Comparison of ENCODE assay signal across 8 mouse cellular contexts in genomic region chr2:109891471-109891870, GRCm38 (mm10). TPM values are rescaled to one million over a fixed set of nuclear protein-coding genes. Genes with fewer than 3 reads are reported as not detected.
A peak's percentile ranks its signal among the peaks of the same experiment; 100 is the strongest.
DNase-seq lines count a peak whose midpoint lies in the region; ATAC-seq and TF ChIP-seq lines count a peak whose summit lies in the region.

No protein-coding gene starts in this region.

- peaks cover 23% of the 10 kb centered on the region for H3K36me3 ChIP-seq in intestine, embryonic 14.5 days (ENCODE audit: control insufficient read depth, insufficient read depth, low read length)
- peaks cover 21% of the 10 kb centered on the region for H3K36me3 ChIP-seq in midbrain, embryonic 14.5 days (ENCODE audit: control insufficient read depth, insufficient read depth, low read length)

- no peaks in the 10 kb centered on the region for H3K27me3 ChIP-seq in intestine, embryonic 14.5 days (replicated peaks; ENCODE audit: control insufficient read depth, insufficient read depth, low read length)
- H3K27me3 ChIP-seq in midbrain, embryonic 14.5 days (ENCODE audit: control insufficient read depth, insufficient read depth, low read length), result no peaks in the 10 kb centered on the region

- H3K4me3 ChIP-seq in left cerebral cortex, adult 2 months, result peak overlapping the region; percentile 97
- peak overlapping the region; percentile 76 for H3K4me3 ChIP-seq in brown adipose tissue, adult 24 weeks (ENCODE audit: insufficient read depth, low read depth, low read length)
- peak overlapping the region; percentile 98 for H3K4me3 ChIP-seq in intestine, embryonic 14.5 days (ENCODE audit: low read depth, low read length)
- H3K4me3 ChIP-seq in midbrain, embryonic 14.5 days (replicated peaks; ENCODE audit: low read depth, low read length), result peak overlapping the region; percentile 90

- peak overlapping the region; percentile 85; the same call in 1 of the 2 replicates for H3K27ac ChIP-seq in left cerebral cortex, adult 2 months
- peak overlapping the region; percentile 69 for H3K27ac ChIP-seq in brown adipose tissue, adult 24 weeks (replicated peaks; ENCODE audit: low read depth, low read length)
- H3K27ac ChIP-seq in intestine, embryonic 14.5 days (ENCODE audit: low read depth), result peak overlapping the region; percentile 84
- peak overlapping the region; percentile 91 for H3K27ac ChIP-seq in midbrain, embryonic 14.5 days (replicated peaks; ENCODE audit: low read depth, low read length)

- 0 out of 2 replicates have a peak, but pooled peaks cover 5% of the 10 kb centered on the region for H3K9me3 ChIP-seq in intestine, embryonic 14.5 days (ENCODE audit: control insufficient read depth, low read length)
- H3K9me3 ChIP-seq in midbrain, embryonic 14.5 days (ENCODE audit: control insufficient read depth, low read length), result no peaks in the 10 kb centered on the region; the same call in 1 of the 2 replicates

- H3K4me2 ChIP-seq in intestine, embryonic 14.5 days (ENCODE audit: low read length), result peak overlapping the region; percentile 92
- peak overlapping the region; percentile 81 for H3K4me2 ChIP-seq in midbrain, embryonic 14.5 days (ENCODE audit: low read length)

- H3K9ac ChIP-seq in intestine, embryonic 14.5 days (ENCODE audit: low read length), result peak overlapping the region; percentile 94
- peak overlapping the region; percentile 95 for H3K9ac ChIP-seq in midbrain, embryonic 14.5 days (replicated peaks; ENCODE audit: low read length)

- DNase-seq in left cerebral cortex, adult 2 months (ENCODE audit: extremely low spot score in 1 of 2, low spot score in 2 of 2), result no peak
- DNase-seq in left cerebral cortex, adult 11 months (ENCODE audit: low spot score), result no peak
- DNase-seq in intestine, embryonic 14.5 days (ENCODE audit: low spot score), result no peak
- peak; percentile 41 for DNase-seq in midbrain, embryonic 14.5 days
- DNase-seq in thymus, postnatal 14 days, result no peak
- no peak for DNase-seq in gastrocnemius, adult 18-20 months (ENCODE audit: low spot score)
- no peak for DNase-seq in natural killer cell, adult 2 months (ENCODE audit: low spot score in 2 of 2)

- no peak for ATAC-seq in intestine, embryonic 14.5 days (replicated peaks; ENCODE audit: low FRiP score, low TSS enrichment, low read depth)
- no peak for ATAC-seq in midbrain, embryonic 14.5 days (ENCODE audit: low FRiP score, low TSS enrichment)

- H3K4me1 ChIP-seq in brown adipose tissue, adult 24 weeks (ENCODE audit: control insufficient read depth, insufficient read depth, insufficient read length, low read length), result 0 out of 2 replicates have a peak, but pooled peaks cover 3% of the 10 kb centered on the region
- peaks cover 11% of the 10 kb centered on the region for H3K4me1 ChIP-seq in intestine, embryonic 14.5 days (replicated peaks; ENCODE audit: control insufficient read depth, insufficient read depth, low read length)
- H3K4me1 ChIP-seq in midbrain, embryonic 14.5 days (ENCODE audit: control insufficient read depth, insufficient read depth, low read length), result peaks cover 14% of the 10 kb centered on the region

- intact Hi-C loops in left cerebral cortex, adult 2 months (cut with DNase I), result no loop called here

- WGBS in intestine, embryonic 14.5 days, result 30% methylated on average over 4 of the region's 4 CpGs
- WGBS in midbrain, embryonic 14.5 days, result 12% methylated on average over 4 of the region's 4 CpGs

- TF ChIP-seq CTCF in left cerebral cortex, adult 2 months (IDR thresholded peaks at IDR 0.05), result no peak

RNA-seq across cellular contexts. Expression of gene Lin7c, which starts 0.8 kb away (rescaled TPM):
- total RNA-seq in left cerebral cortex, adult 2 months (2021), result 10 to 100 TPM; 74.8 to 83.4 TPM
- 24.6 and 24.7 TPM in 2 replicates for polyA plus RNA-seq in brown adipose tissue, adult 24 weeks (2012; ENCODE audit: insufficient read depth, insufficient read length, missing spikeins)
- polyA plus RNA-seq in intestine, embryonic 14.5 days (2014; fragmentation: Nextera tagmentation; extraction: Ambion mirVana), result 69.2 and 76.2 TPM in 2 replicates
- polyA plus RNA-seq in midbrain, embryonic 14.5 days (2014; fragmentation: Nextera tagmentation; extraction: Ambion mirVana), result 220 and 249 TPM in 2 replicates
- total RNA-seq in gastrocnemius, adult 18-20 months (2021), result 10 to 100 TPM; 26.8 to 32.2 TPM

RNA-seq across cellular contexts. Expression of gene Lgr4, which starts 26.0 kb away (rescaled TPM):
- total RNA-seq in left cerebral cortex, adult 2 months (2021), result 10 to 100 TPM; 25.1 to 25.3 TPM
- 8.6 and 9.6 TPM in 2 replicates for polyA plus RNA-seq in brown adipose tissue, adult 24 weeks (2012; ENCODE audit: insufficient read depth, insufficient read length, missing spikeins)
- polyA plus RNA-seq in intestine, embryonic 14.5 days (2014; fragmentation: Nextera tagmentation; extraction: Ambion mirVana), result 47.3 and 48.8 TPM in 2 replicates
- 11.6 and 12.0 TPM in 2 replicates for polyA plus RNA-seq in midbrain, embryonic 14.5 days (2014; fragmentation: Nextera tagmentation; extraction: Ambion mirVana)
- 10 to 100 TPM; 24.5 to 28.7 TPM for total RNA-seq in gastrocnemius, adult 18-20 months (2021)
